Mouse (Mus musculus): Measurements from ENCODE around the gene Pcdh15.

Pcdh15 gene

GRCm38 (mm10) chr10:73936121-73936520 is 837.0 kb downstream of the Pcdh15 start:
- DNase-seq (ENCODE audit: extremely low spot score, low spot score) = no peak

GRCm38 (mm10) chr10:73938989-73939388 is 839.8 kb downstream of the Pcdh15 start:
- no peak for DNase-seq (ENCODE audit: extremely low spot score, low spot score)

GRCm38 (mm10) chr10:73947799-73948198 is 848.7 kb downstream of the Pcdh15 start:
- DNase-seq (ENCODE audit: extremely low spot score, low spot score) = no peak

GRCm38 (mm10) chr10:73953362-73953761 is 854.2 kb downstream of the Pcdh15 start:
- DNase-seq (ENCODE audit: extremely low spot score, low spot score) = no peak

GRCm38 (mm10) chr10:73984057-73984456 is 884.9 kb downstream of the Pcdh15 start:
- DNase-seq (ENCODE audit: extremely low spot score, low spot score) = no peak

DNA sequence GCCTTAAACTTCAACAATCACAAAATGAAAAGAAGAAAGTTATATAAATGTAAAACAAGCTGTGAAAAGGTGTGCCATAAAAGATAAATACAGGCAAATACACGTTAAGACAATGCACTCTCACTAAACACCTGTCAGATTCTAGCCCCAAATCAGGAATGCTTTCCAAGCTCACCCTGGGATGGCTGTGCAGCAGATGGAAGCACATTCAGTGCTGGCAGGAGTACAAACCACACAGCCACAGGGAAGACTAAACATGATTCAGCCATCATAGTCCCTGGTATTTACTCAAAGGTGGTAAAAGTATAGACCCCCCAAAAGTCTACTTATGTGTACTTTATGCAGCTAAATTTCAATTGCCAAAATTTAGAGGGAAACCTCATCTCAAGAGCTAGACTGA is 909.7 kb downstream of the Pcdh15 start:
- no peak for DNase-seq (ENCODE audit: extremely low spot score, low spot score)

- DNase-seq (ENCODE audit: extremely low spot score, low spot score) = no peak
Observed at GRCm38 (mm10) chr10:74023091-74023490, 923.9 kb downstream of the Pcdh15 start.

DNA sequence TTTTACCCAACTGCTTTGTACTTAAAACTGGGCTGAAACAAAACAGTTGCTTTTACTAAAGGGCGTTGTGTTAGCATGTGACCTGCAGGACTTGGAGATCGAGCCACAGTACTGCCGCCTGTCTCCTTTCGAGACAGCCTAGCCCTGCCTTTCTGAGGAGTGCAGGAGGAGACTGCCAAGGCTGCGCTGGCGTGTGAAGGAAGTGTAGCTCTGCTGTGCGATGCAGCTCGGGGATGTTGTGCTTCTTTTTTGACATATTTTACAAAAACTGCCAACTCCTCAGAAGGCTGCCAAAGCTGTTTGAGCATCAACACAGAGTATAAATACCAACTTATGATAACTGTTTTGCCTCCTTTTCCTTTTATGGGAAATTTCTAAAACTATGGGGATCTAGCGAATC is 953.9 kb downstream of the Pcdh15 start:
- no peak for DNase-seq (ENCODE audit: extremely low spot score, low spot score)

- DNase-seq (ENCODE audit: extremely low spot score, low spot score) = no peak
Observed at GRCm38 (mm10) chr10:74086653-74087052, 987.5 kb downstream of the Pcdh15 start.

DNA sequence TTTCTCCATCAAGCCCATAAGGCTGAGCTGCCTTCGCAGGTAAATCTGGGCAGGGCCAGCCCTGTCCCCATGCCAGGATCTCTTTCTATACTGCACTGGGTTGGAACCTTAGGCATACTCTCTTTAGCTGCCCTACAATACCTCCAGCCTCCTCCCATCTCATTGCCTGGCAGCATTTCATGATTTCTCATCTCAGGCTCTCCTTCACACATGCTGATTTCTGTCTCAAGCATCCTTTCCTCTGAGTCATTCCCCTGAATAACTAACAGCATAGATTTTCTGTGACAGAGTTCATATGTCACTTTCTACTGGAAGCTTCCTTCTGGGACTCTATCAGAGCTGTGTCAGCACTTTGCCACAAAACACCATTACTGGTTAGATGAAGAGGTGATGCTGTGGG is 999.2 kb downstream of the Pcdh15 start:
- DNase-seq (ENCODE audit: extremely low spot score, low spot score) = no peak

DNA sequence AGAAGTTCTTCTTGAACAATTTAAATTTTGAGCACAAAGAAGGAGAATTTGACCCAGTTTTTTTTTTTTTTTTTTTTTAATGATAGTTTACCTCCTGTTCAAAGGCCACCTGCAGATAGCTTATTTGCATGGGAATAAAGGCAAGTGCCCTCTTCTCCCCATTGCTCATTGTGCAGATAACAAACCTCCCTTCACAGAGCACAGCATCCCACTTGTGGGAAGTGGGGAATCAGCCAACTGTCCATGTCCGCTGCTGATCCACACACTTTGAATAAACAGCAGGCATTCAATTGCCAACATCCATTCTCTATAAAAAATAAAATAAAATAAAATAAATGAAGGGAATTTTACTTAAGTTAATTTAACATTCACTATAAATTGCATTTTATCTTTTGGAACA is 1015.0 kb downstream of the Pcdh15 start:
- no peak for DNase-seq (ENCODE audit: extremely low spot score, low spot score)

DNA sequence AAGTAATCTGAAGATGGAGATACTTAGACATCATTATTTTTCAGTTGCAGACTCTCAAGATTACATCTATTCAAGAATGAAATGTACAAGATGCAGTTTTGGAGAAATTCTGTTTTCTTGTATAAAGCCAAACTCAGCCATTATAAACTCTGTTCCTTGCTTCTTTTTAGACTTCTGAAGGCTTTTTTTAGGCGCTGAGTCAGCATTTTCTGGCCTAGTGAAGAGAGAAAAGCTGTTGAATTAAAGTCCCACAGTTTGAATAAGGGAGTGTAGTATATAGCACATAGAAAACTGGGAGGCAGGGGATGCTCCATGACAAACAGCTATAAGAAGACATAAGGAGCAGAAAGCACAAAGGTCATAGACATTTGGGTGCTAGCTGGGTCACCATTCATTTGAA is 1017.7 kb downstream of the Pcdh15 start:
- no peak for DNase-seq (ENCODE audit: extremely low spot score, low spot score)

- no peak for DNase-seq (ENCODE audit: extremely low spot score, low spot score)
Observed at GRCm38 (mm10) chr10:74123421-74123820, 1024.3 kb downstream of the Pcdh15 start.

DNA sequence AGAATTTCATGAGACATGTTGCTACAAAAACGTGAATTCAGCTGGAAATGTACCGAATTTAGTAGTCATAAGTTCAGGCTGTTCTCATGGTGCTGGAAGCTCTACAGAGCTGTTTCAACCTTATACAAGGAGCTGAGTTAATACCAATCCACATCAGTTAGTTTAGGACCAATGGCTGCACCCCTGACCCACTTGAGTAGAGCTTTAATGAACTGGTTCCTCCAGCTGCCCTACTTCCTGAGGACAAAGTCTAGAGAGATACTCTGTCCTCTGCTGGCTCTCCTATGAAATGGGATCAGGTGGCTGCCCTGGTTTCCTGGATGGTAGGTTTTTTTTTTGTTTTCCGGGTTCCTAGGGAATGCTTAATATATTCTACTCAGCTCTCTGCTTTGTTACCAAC is 1030.0 kb downstream of the Pcdh15 start:
- no peak for DNase-seq (ENCODE audit: extremely low spot score, low spot score)

DNA sequence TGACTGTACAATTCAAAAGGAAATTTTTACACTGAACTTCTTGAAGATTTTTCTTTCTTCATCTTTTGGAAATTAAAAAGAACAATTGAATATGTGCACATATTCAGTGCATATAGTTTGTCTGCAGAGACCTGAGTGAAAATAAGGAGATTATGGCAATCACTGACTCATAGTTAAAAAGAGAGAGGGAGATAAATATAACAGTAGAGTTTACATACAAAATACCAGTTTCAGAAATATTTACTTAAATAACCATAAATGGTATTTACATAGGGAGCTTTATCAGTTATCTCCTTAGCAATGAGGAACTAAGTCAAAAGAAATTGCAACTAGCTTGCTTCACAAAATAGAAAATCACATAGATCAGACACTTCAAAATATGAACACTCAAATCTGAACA is 1030.5 kb downstream of the Pcdh15 start:
- DNase-seq (ENCODE audit: extremely low spot score, low spot score) = no peak

DNA sequence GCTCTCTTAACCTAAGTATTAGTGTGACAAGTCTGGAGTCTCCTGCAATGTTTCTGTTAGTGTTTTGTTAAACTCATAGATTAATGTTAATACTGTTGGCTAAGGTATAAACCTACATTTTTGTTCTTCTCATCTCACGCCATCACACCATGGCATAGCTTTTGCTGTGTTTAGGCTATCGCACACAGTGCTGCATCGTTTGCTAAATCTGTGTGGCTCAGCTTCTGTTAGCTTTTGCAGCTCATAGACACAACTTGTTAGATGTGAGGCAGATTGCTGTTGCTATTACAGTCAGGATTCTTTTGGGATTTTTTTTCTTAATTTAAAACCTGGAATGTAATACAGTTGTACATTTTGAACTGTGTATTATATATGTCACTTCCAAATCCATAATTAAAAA is 1031.7 kb downstream of the Pcdh15 start:
- DNase-seq (ENCODE audit: extremely low spot score, low spot score) = no peak

DNA sequence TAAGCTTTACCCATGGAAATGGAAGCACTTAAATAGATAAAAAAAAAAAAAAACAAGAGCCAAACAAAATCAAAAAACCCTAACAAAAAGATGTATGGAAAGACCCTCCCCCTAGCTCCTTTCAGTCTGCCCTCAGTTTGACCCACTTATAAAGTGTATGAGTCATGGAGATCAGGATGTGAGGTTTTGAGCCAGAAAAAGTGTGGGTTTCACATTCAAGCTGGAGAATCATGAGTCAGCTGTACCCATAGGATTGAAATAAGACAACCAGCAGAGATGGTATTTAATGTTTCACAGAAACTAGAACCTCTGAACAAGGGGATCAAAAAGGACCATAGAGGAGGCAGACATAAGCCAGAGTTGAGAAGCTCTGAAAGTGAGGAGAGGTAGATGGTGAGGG is 1048.8 kb downstream of the Pcdh15 start:
- DNase-seq (ENCODE audit: extremely low spot score, low spot score) = no peak

DNA sequence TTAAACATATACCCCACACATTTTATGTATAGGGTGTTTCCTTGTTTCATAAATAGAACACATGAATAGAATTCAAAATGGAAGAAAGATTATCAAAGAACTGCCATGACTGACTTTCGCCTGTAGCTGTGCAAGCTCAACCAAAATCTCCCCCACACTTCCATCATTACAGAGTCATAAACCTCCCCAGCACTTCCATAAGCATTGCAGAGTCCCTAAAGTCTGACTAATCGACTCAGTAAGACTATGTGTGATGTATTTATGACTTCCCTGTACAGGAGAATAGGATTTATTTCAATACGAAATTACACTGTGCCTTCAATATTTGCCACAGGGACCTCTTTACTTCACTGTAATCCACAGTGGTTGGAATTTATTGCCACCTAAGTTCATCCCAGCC is 1082.8 kb downstream of the Pcdh15 start:
- no peak for DNase-seq (ENCODE audit: extremely low spot score, low spot score)

- DNase-seq (ENCODE audit: extremely low spot score, low spot score) = no peak
Observed at GRCm38 (mm10) chr10:74203650-74204049, 1104.5 kb downstream of the Pcdh15 start.

- no peak for DNase-seq (ENCODE audit: extremely low spot score, low spot score)
Observed at GRCm38 (mm10) chr10:74217268-74217667, 1118.1 kb downstream of the Pcdh15 start.

GRCm38 (mm10) chr10:74220439-74220838 is 1121.3 kb downstream of the Pcdh15 start:
- DNase-seq (ENCODE audit: extremely low spot score, low spot score) = no peak

GRCm38 (mm10) chr10:74257716-74258446 is 1158.7 kb downstream of the Pcdh15 start:
- no peak for DNase-seq (ENCODE audit: extremely low spot score, low spot score)

DNA sequence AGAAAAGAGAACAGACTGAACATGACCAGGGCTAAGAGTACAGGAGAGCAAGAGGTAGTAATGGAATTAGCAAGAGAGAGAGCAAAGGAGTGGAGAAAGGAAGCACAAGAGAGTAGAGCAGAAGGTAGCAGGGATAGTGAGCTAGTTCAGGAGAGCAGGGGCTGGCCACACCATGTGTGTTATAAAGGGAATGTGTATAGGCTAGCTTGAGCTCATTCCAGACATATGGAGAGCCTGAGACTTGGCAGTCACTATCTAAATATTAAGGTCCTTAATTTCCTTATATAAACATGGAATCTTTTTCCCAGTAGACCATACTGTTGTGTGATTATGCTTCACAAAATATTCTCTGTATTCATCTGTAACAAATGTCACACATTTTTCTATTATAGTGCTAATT is 1159.5 kb downstream of the Pcdh15 start:
- DNase-seq (ENCODE audit: extremely low spot score, low spot score) = no peak

All from neural tube, embryonic 10.5 days (tissue).